Mouse (Mus musculus): Measurements from ENCODE around the gene Bst2.

DNA sequence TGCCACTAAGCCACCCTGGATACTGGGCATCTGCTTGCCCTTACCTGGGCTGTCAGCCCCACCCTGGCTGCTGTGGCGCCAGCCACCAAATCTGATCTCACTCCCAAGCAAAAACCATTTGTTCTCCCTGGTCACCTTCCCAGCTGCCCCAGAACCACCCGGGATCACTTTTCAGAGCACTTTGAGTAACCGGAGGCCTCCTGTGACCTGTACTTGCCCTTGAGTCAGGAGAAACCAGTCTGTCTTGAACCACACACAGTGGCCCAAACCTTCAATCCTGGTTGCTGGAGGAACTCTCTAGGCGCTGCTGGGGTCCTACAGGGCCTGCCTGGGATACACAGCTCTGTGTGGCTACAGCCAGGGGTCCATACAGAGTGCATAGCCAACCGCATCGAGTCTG is 15.5 kb upstream of the Bst2 start:
- TF ChIP-seq POLR2A (IDR thresholded peaks at IDR 0.05; ENCODE audit: low read depth, low read length) = no peak
- no peak for TF ChIP-seq CTCF (IDR thresholded peaks at IDR 0.05; ENCODE audit: extremely low read depth, insufficient read depth, insufficient read length, insufficient replicate concordance)

Measured in spleen, adult 2 months (tissue).